Mouse (Mus musculus) liver, embryonic 11.5 days (tissue): ENCODE results near the gene Pcdh9. TPM values are rescaled to one million over a fixed set of nuclear protein-coding genes. Genes with fewer than 3 reads are reported as not detected.

Experiments used
- ATAC-seq: fragments of 200-750 bp; cut with Nextera tagmentation; replicated peaks from 2 replicates; pipeline ENCODE4 v1.8.0; 2017; ENCODE audit warnings: moderate number of reproducible peaks, mild to moderate bottlenecking, moderate TSS enrichment, moderate library complexity; ENCODE audit not compliant: low FRiP score
- DNase-seq: peaks from one replicate; pipeline ENCODE4 v3.0.0-alpha.2; 2017; ENCODE audit warnings: low spot score
- H3K27ac ChIP-seq: fragments of 300-500 bp; sonication (generic); 2 replicates; pipeline ENCODE4 v1.5.1; 2014; ENCODE audit warnings: mild to moderate bottlenecking, low read depth, low read length, control low read depth
- H3K27me3 ChIP-seq: fragments of 300-500 bp; sonication (generic); replicated peaks from 2 replicates; pipeline ENCODE4 v1.6.1; 2014; ENCODE audit warnings: low read length, mixed read lengths; ENCODE audit not compliant: control insufficient read depth, insufficient read depth
- H3K36me3 ChIP-seq: fragments of 300-500 bp; sonication (generic); 2 replicates; pipeline ENCODE4 v1.6.1; 2014; ENCODE audit warnings: mild to moderate bottlenecking, low read length, moderate library complexity, mixed read lengths; ENCODE audit not compliant: control insufficient read depth, insufficient read depth
- H3K4me1 ChIP-seq: fragments of 300-500 bp; sonication (generic); replicated peaks from 2 replicates; pipeline ENCODE4 v1.6.1; 2014; ENCODE audit warnings: low read length, mixed read lengths; ENCODE audit not compliant: control insufficient read depth, insufficient read depth
- H3K4me2 ChIP-seq: fragments of 300-500 bp; sonication (generic); 2 replicates; pipeline ENCODE4 v1.6.1; 2014; ENCODE audit warnings: mild to moderate bottlenecking, control low read depth, moderate library complexity
- H3K4me3 ChIP-seq: fragments of 300-500 bp; sonication (generic); 2 replicates; pipeline ENCODE4 v1.5.1; 2014; ENCODE audit warnings: low read depth, low read length, control low read depth
- H3K9ac ChIP-seq: fragments of 300-500 bp; sonication (generic); 2 replicates; pipeline ENCODE4 v1.6.1; 2014; ENCODE audit warnings: low read depth, low read length, control low read depth
- H3K9me3 ChIP-seq: fragments of 300-500 bp; sonication (generic); 2 replicates; pipeline ENCODE4 v1.6.1; 2016; ENCODE audit warnings: low read length, inconsistent platforms, mixed read lengths; ENCODE audit not compliant: control insufficient read depth
- WGBS: fragments of 180-500 bp; shearing (Covaris S2); extraction: QIAGEN DNeasy Blood & Tissue Kit; methylation state at CpG from one replicate; pipeline ENCODE4 v1.1.7; 2014; 5-methylcytosine and 5-hydroxymethylcytosine counted together
- polyA plus RNA-seq: library from polyadenylated mRNA; unstranded; fragments of >200 nt; fragmentation: Nextera tagmentation; extraction: Ambion mirVana; gene quantifications from 2 replicates; pipeline ENCODE4 v1.2.1, GENCODE M21; 2014

Gene Pcdh9
- polyA plus RNA-seq, 1 experiment from 2014 or later, result 4.3 TPM

GRCm38 (mm10) chr14:93516679-93517078 is 373.8 kb downstream of the Pcdh9 start:
- Histone ChIP-seq H3K36me3 (no peaks in the 10 kb centered on the region), H3K27me3 (no peaks in the 10 kb centered on the region), H3K9me3 (no peaks in the 10 kb centered on the region), H3K4me2 (no peak overlapping the region), H3K27ac (no peak overlapping the region), H3K9ac (no peak overlapping the region), H3K4me1 (no peaks in the 10 kb centered on the region), H3K4me3 (no peak overlapping the region)
- no peak for DNase-seq
- 84% methylated on average over 3 of the region's 3 CpGs for whole genome bisulfite sequencing
- ATAC-seq, result no peak

- DNase-seq, result no peak
- H3K27me3 ChIP-seq, result no peaks in the 10 kb centered on the region
- no peak overlapping the region for H3K4me2 ChIP-seq
- no peak for ATAC-seq
- no peaks in the 10 kb centered on the region for H3K4me1 ChIP-seq
- no peak overlapping the region for H3K27ac ChIP-seq
- H3K9me3 ChIP-seq, result no peaks in the 10 kb centered on the region
- no peak overlapping the region for H3K4me3 ChIP-seq
- H3K9ac ChIP-seq, result no peak overlapping the region
- H3K36me3 ChIP-seq, result no peaks in the 10 kb centered on the region
Observed at GRCm38 (mm10) chr14:93506107-93506506, 384.4 kb downstream of the Pcdh9 start.

- no peak overlapping the region for H3K4me2 ChIP-seq
Observed at GRCm38 (mm10) chr14:93498813-93499690, 391.4 kb downstream of the Pcdh9 start.

GRCm38 (mm10) chr14:93474991-93475390 is 415.5 kb downstream of the Pcdh9 start:
- H3K9me3 ChIP-seq, result no peaks in the 10 kb centered on the region
- DNase-seq, result no peak
- no peak for ATAC-seq
- WGBS, result 63% methylated on average over 2 of the region's 2 CpGs
- H3K36me3 ChIP-seq, result no peaks in the 10 kb centered on the region
- H3K4me2 ChIP-seq, result no peak overlapping the region
- H3K4me3 ChIP-seq, result no peak overlapping the region
- no peaks in the 10 kb centered on the region for H3K27me3 ChIP-seq
- no peaks in the 10 kb centered on the region for H3K4me1 ChIP-seq
- H3K9ac ChIP-seq, result no peak overlapping the region
- no peak overlapping the region for H3K27ac ChIP-seq

More at GRCm38 (mm10) chr14:93498813-93499690, 391.4 kb downstream of the Pcdh9 start:
- Histone ChIP-seq H3K9ac (no peak overlapping the region), H3K27ac (no peak overlapping the region), H3K27me3 (no peaks in the 10 kb centered on the region), H3K4me3 (no peak overlapping the region), H3K4me1 (no peaks in the 10 kb centered on the region), H3K9me3 (no peaks in the 10 kb centered on the region), H3K36me3 (no peaks in the 10 kb centered on the region)
- ATAC-seq (no peak), DNase-seq (no peak)
- 50% methylated on average over 13 of the region's 13 CpGs for WGBS

DNA sequence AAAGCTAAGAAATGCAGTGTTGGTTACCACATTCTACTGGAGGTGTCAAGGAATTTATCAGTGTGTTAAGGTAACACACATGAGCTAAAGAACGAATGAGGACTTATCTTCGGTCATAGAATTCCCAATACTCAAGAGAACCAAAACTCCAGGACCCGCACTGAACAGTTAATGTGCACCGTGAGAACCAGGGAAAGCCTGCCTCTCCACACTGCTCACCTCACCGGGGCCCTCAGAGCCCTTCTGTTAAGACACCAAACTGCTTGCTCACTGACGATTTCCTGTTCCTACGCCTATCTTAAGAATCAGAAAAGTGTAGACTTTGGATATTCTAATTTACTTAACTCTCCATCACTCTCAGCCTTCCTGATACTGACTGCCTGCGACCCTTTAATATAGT is 418.0 kb downstream of the Pcdh9 start:
- Histone ChIP-seq H3K9me3 (no peaks in the 10 kb centered on the region), H3K9ac (no peak overlapping the region), H3K4me1 (no peaks in the 10 kb centered on the region), H3K4me2 (no peak overlapping the region), H3K36me3 (no peaks in the 10 kb centered on the region), H3K4me3 (no peak overlapping the region), H3K27ac (no peak overlapping the region), H3K27me3 (no peaks in the 10 kb centered on the region)
- WGBS, result 80% methylated on average over 8 of the region's 8 CpGs
- ATAC-seq (no peak), DNase-seq (no peak)

DNA sequence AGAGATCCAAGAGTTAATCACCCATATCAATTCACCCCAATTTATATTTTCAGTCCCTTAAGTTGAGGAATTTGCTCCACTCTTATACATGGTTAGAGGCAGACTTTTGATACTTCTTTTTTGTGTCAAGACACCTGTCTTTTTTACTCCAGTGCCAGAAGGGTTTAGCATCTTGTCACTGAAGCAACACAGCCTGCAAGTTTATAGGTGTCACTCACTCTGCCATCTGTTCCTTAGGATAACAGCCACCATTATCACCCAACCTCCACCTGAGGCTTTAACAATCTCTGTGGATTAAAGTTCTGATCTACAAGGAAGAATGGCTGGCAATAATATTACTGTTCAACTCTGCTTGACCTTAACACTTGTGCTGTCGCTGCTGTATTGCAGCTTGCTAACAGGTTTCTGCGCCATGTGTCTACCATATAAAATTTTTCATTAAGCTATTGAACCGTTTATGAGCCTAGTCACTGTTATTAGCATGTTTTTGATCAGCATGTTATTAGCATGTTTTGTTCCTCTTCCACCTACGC is 427.1 kb downstream of the Pcdh9 start:
- Histone ChIP-seq H3K27me3 (no peaks in the 10 kb centered on the region), H3K9ac (no peak overlapping the region), H3K9me3 (no peaks in the 10 kb centered on the region), H3K27ac (no peak overlapping the region), H3K4me3 (no peak overlapping the region), H3K36me3 (no peaks in the 10 kb centered on the region), H3K4me2 (no peak overlapping the region), H3K4me1 (no peaks in the 10 kb centered on the region)
- ATAC-seq (no peak), DNase-seq (no peak)
- 85% methylated on average over 4 of the region's 4 CpGs for WGBS

- Histone ChIP-seq H3K9ac (no peak overlapping the region), H3K27me3 (no peaks in the 10 kb centered on the region), H3K4me1 (no peaks in the 10 kb centered on the region), H3K27ac (no peak overlapping the region), H3K36me3 (no peaks in the 10 kb centered on the region), H3K4me3 (no peak overlapping the region), H3K4me2 (no peak overlapping the region), H3K9me3 (no peaks in the 10 kb centered on the region)
- WGBS, result 81% methylated on average over 5 of the region's 5 CpGs
- DNase-seq (no peak), ATAC-seq (no peak)
Observed at GRCm38 (mm10) chr14:93450930-93451665, 439.4 kb downstream of the Pcdh9 start.

- Histone ChIP-seq H3K9me3 (no peaks in the 10 kb centered on the region), H3K27ac (no peak overlapping the region), H3K36me3 (no peaks in the 10 kb centered on the region), H3K4me2 (no peak overlapping the region), H3K27me3 (no peaks in the 10 kb centered on the region), H3K9ac (no peak overlapping the region), H3K4me1 (no peaks in the 10 kb centered on the region), H3K4me3 (no peak overlapping the region)
- ATAC-seq, result no peak
- 65% methylated on average over 2 of the region's 2 CpGs for WGBS
- no peak for DNase-seq
Observed at GRCm38 (mm10) chr14:93441852-93442251, 448.6 kb downstream of the Pcdh9 start.
